ENCODE assay signal across 10 mouse cellular contexts in the genomic region with DNA sequence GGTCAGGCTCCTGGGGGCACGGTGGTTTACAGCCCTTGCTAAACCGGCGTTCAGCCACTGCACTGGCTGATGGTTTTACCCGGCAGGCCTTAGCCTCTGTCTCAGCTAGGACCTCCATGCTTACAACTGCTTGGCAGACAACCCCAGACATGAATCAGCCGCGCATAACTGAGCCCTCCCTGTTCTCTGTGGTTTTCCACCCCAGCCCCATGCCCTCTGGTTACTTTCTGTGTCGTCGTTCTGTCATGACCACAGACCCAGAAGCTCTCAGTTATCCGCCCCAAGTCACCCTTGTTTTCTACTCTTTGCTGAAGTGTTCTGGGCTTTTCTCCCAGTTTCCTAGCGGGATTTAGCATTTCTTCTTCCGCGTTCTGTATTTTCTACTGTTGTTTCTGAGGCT. TPM values are rescaled to one million over a fixed set of nuclear protein-coding genes. Genes with fewer than 3 reads are reported as not detected.
DNase-seq lines count a peak whose midpoint lies in the region; ATAC-seq and TF ChIP-seq lines count a peak whose summit lies in the region.
"Had no signal": no experiment of that assay in that cellular context is flagged by ENCODE, and none has a peak within 500 bp of the region (broad histone marks: within the 10 kb centered on the region; RNA-seq: fewer than 3 reads in every experiment).

No protein-coding gene starts in this region.

- H3K4me3 ChIP-seq in heart, postnatal 0 days (ENCODE audit: low read depth, low read length), result no peak overlapping the region
- no peak overlapping the region for H3K4me3 ChIP-seq in intestine, postnatal 0 days (ENCODE audit: low read depth, low read length)
- H3K4me3 ChIP-seq in midbrain, embryonic 11.5 days (ENCODE audit: low read depth, low read length), result no peak overlapping the region
- H3K4me3 ChIP-seq: neural tube, embryonic 13.5 days had no signal

- no peaks in the 10 kb centered on the region for H3K36me3 ChIP-seq in heart, postnatal 0 days (replicated peaks; ENCODE audit: control insufficient read depth, insufficient read depth, low read length)
- no peaks in the 10 kb centered on the region for H3K36me3 ChIP-seq in intestine, postnatal 0 days (ENCODE audit: control insufficient read depth, insufficient read depth)
- no peaks in the 10 kb centered on the region for H3K36me3 ChIP-seq in midbrain, embryonic 11.5 days (ENCODE audit: control insufficient read depth, insufficient read depth, low read length)
- H3K36me3 ChIP-seq: neural tube, embryonic 13.5 days had no signal

- H3K4me1 ChIP-seq in heart, postnatal 0 days (ENCODE audit: control insufficient read depth, insufficient read depth), result peaks cover 8% of the 10 kb centered on the region; the same call in 1 of the 2 replicates
- no peaks in the 10 kb centered on the region for H3K4me1 ChIP-seq in intestine, postnatal 0 days (replicated peaks; ENCODE audit: control insufficient read depth, insufficient read depth, low read length)
- no peaks in the 10 kb centered on the region for H3K4me1 ChIP-seq in midbrain, embryonic 11.5 days (ENCODE audit: control insufficient read depth, insufficient read depth, low read length)

- no peak for TF ChIP-seq EP300 in heart, postnatal 0 days (IDR thresholded peaks at IDR 0.05; ENCODE audit: low read depth)

- peak overlapping the region; percentile 49 for H3K27ac ChIP-seq in heart, postnatal 0 days (ENCODE audit: low read depth)
- peak overlapping the region; percentile 2 for H3K27ac ChIP-seq in intestine, postnatal 0 days (ENCODE audit: low read depth, low read length)
- no peak overlapping the region for H3K27ac ChIP-seq in midbrain, embryonic 11.5 days (ENCODE audit: low read depth, low read length)
- H3K27ac ChIP-seq: neural tube, embryonic 13.5 days had no signal

- no peak for TF ChIP-seq CTCF in heart, postnatal 0 days (IDR thresholded peaks at IDR 0.05; ENCODE audit: low read depth)
- no peak for TF ChIP-seq CTCF in intestine, postnatal 0 days (IDR thresholded peaks at IDR 0.05; ENCODE audit: low read depth)

- H3K9me3 ChIP-seq in heart, postnatal 0 days (replicated peaks; ENCODE audit: control insufficient read depth, low read length), result no peaks in the 10 kb centered on the region
- no peaks in the 10 kb centered on the region for H3K9me3 ChIP-seq in intestine, postnatal 0 days (ENCODE audit: control insufficient read depth)
- H3K9me3 ChIP-seq in midbrain, embryonic 11.5 days (ENCODE audit: control insufficient read depth, low read length), result no peaks in the 10 kb centered on the region
- H3K9me3 ChIP-seq: neural tube, embryonic 13.5 days had no signal

- H3K27me3 ChIP-seq in heart, postnatal 0 days (ENCODE audit: control insufficient read depth, insufficient read depth, low read length), result no peaks in the 10 kb centered on the region
- H3K27me3 ChIP-seq in intestine, postnatal 0 days (replicated peaks; ENCODE audit: control insufficient read depth, insufficient read depth, low read length), result no peaks in the 10 kb centered on the region
- H3K27me3 ChIP-seq in midbrain, embryonic 11.5 days (ENCODE audit: control insufficient read depth, insufficient read depth, low read length), result no peaks in the 10 kb centered on the region
- H3K27me3 ChIP-seq: neural tube, embryonic 13.5 days had no signal

- 59% methylated on average over 12 of the region's 12 CpGs for WGBS in heart, postnatal 0 days
- WGBS in intestine, postnatal 0 days, result 53% methylated on average over 12 of the region's 12 CpGs
- 55% methylated on average over 12 of the region's 12 CpGs for WGBS in midbrain, embryonic 11.5 days

- H3K9ac ChIP-seq in heart, postnatal 0 days (replicated peaks; ENCODE audit: low read depth, low read length), result no peak overlapping the region
- no peak overlapping the region for H3K9ac ChIP-seq in intestine, postnatal 0 days (ENCODE audit: low read depth, low read length)
- no peak overlapping the region for H3K9ac ChIP-seq in midbrain, embryonic 11.5 days (ENCODE audit: low read length)
- H3K9ac ChIP-seq: lung, embryonic 14.5 days; neural tube, embryonic 13.5 days had no signal

- DNase-seq in heart, postnatal 0 days (ENCODE audit: low spot score), result no peak
- DNase-seq in heart, adult 8-10 months (ENCODE audit: low spot score), result no peak
- DNase-seq in 3T3-L1 (ENCODE audit: low read depth, low spot score), result peak; percentile 94
- DNase-seq in NIH3T3 (ENCODE audit: low read depth), result peak; percentile 87
- DNase-seq in layer of hippocampus, postnatal 25 days (ENCODE audit: extremely low spot score in 1 of 2, low spot score in 1 of 2), result no peak
- DNase-seq in midbrain, embryonic 11.5 days (ENCODE audit: low spot score, missing footprints), result no peak
- DNase-seq in left cerebral cortex, adult 8-10 months (ENCODE audit: low spot score in 2 of 2), result no peak
- DNase-seq: lung, embryonic 14.5 days had no signal

- no peak overlapping the region for H3K4me2 ChIP-seq in heart, postnatal 0 days (ENCODE audit: low read depth, low read length)
- H3K4me2 ChIP-seq in intestine, postnatal 0 days (replicated peaks; ENCODE audit: low read depth), result no peak overlapping the region
- H3K4me2 ChIP-seq in midbrain, embryonic 11.5 days, result no peak overlapping the region
- H3K4me2 ChIP-seq: lung, embryonic 14.5 days; neural tube, embryonic 13.5 days had no signal

- ATAC-seq in heart, postnatal 0 days (ENCODE audit: insufficient read depth, low read depth), result no peak
- no peak for ATAC-seq in intestine, postnatal 0 days
- ATAC-seq in midbrain, embryonic 11.5 days (ENCODE audit: low FRiP score), result no peak

RNA-seq across cellular contexts. Expression of a gene that starts 40.2 kb away (rescaled TPM):
- 106 and 151 TPM in 2 replicates for total RNA-seq in heart, postnatal 0 days (2014; rRNA removed; ENCODE audit: low replicate concordance)
- 218 and 230 TPM in 2 replicates for polyA plus RNA-seq in heart, postnatal 0 days (2015; fragmentation: Nextera tagmentation; extraction: Ambion mirVana)
- 100 to 1,000 TPM; 123 to 169 (median 129) TPM for total RNA-seq in heart, adult 8-10 months (2022)
- polyA plus RNA-seq in intestine, postnatal 0 days (2015; fragmentation: Nextera tagmentation; extraction: Ambion mirVana), result 255 and 258 TPM in 2 replicates
- 10 to 100 TPM; 31.2 to 33.6 TPM for total RNA-seq in layer of hippocampus, postnatal 25 days (2021)
- polyA plus RNA-seq in midbrain, embryonic 11.5 days (2014; fragmentation: Nextera tagmentation; extraction: Ambion mirVana), result 25.1 and 26.8 TPM in 2 replicates
- 10 to 100 TPM; 29.9 to 40.8 (median 32.6) TPM for total RNA-seq in left cerebral cortex, adult 8-10 months (2022)

RNA-seq across cellular contexts. Expression of a gene that starts 57.7 kb away (rescaled TPM):
- 21.8 and 32.0 TPM in 2 replicates for total RNA-seq in heart, postnatal 0 days (2014; rRNA removed; ENCODE audit: low replicate concordance)
- polyA plus RNA-seq in heart, postnatal 0 days (2015; fragmentation: Nextera tagmentation; extraction: Ambion mirVana), result 24.0 and 26.4 TPM in 2 replicates
- total RNA-seq in heart, adult 8-10 months (2022), result 10 to 100 TPM; 30.5 to 35.7 (median 34.9) TPM
- polyA plus RNA-seq in intestine, postnatal 0 days (2015; fragmentation: Nextera tagmentation; extraction: Ambion mirVana), result 18.7 and 20.3 TPM in 2 replicates
- total RNA-seq in layer of hippocampus, postnatal 25 days (2021), result 10 to 100 TPM; 48.2 to 48.8 TPM
- 113 and 124 TPM in 2 replicates for polyA plus RNA-seq in midbrain, embryonic 11.5 days (2014; fragmentation: Nextera tagmentation; extraction: Ambion mirVana)
- total RNA-seq in left cerebral cortex, adult 8-10 months (2022), result 10 to 100 TPM; 46.3 to 52.1 (median 47.0) TPM

RNA-seq across cellular contexts. Expression of a gene that starts 57.8 kb away (rescaled TPM):
- total RNA-seq in heart, postnatal 0 days (2014; rRNA removed; ENCODE audit: low replicate concordance), result 9.0 and 11.2 TPM in 2 replicates
- polyA plus RNA-seq in heart, postnatal 0 days (2015; fragmentation: Nextera tagmentation; extraction: Ambion mirVana), result 15.6 and 16.1 TPM in 2 replicates
- total RNA-seq in heart, adult 8-10 months (2022), result 10 to 100 TPM; 20.9 to 25.9 (median 22.3) TPM
- polyA plus RNA-seq in intestine, postnatal 0 days (2015; fragmentation: Nextera tagmentation; extraction: Ambion mirVana), result 11.8 and 12.3 TPM in 2 replicates
- total RNA-seq in layer of hippocampus, postnatal 25 days (2021), result 10 to 100 TPM; 25.7 to 26.4 TPM
- 34.1 and 36.6 TPM in 2 replicates for polyA plus RNA-seq in midbrain, embryonic 11.5 days (2014; fragmentation: Nextera tagmentation; extraction: Ambion mirVana)
- total RNA-seq in left cerebral cortex, adult 8-10 months (2022), result 10 to 100 TPM; 21.9 to 26.7 (median 25.0) TPM

Comparison
In these comparisons a context has a peak if more than half of its experiments do, and no peak if none do; other contexts are left out.
1. DNase-seq: peak in 3T3-L1 (single experiment) and NIH3T3 (single experiment); none in heart, postnatal 0 days (single experiment), heart, adult 8-10 months (single experiment), layer of hippocampus, postnatal 25 days (0 of 2), midbrain, embryonic 11.5 days (single experiment) and left cerebral cortex, adult 8-10 months (0 of 2).